Mouse (Mus musculus): ENCODE measurements at regions not wholly inside any gene's neighbourhood (a gene's known extent, or its start where the extent isn't known, plus 50 kb on each side); places are given as distances from the start of the nearest gene placed in this dataset.

GRCm38 (mm10) chr8:100796628-100797027, 1380.4 kb upstream of the Cdh8 start:
- no peak for DNase-seq

- DNase-seq, result no peak
Measured at GRCm38 (mm10) chr8:100793951-100794350, 1377.7 kb upstream of the Cdh8 start.

- no peak for DNase-seq
Measured at GRCm38 (mm10) chr8:100790592-100791141, 1374.4 kb upstream of the Cdh8 start.

DNA sequence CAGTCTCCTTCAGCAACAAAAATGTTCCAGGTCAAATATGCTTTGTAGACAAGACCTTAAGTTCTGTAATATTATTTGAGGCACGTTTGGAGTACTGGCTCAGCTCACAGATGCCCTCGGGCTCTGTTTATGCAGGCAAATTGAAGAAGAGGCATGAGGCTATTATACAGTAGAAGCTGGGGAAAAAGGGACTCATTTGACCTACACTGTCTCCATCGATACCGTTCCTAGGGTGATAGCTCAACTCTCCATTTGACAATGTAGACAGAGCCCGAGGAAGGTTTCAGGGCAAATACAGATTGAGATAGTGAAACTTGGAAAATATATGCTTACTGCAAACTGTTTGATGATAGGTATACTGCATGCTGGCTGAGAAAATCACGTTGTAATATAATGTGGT, 1371.9 kb upstream of the Cdh8 start:
- DNase-seq, result no peak

- DNase-seq, result peak; percentile 59
Measured at GRCm38 (mm10) chr8:100772742-100773370, 1356.6 kb upstream of the Cdh8 start.

GRCm38 (mm10) chr8:100769617-100770016, 1353.3 kb upstream of the Cdh8 start:
- DNase-seq, result no peak

GRCm38 (mm10) chr8:100733927-100734326, 1317.7 kb upstream of the Cdh8 start:
- no peak for DNase-seq

- DNase-seq, result no peak
Measured at GRCm38 (mm10) chr8:100702365-100702764, 1286.1 kb upstream of the Cdh8 start.

DNA sequence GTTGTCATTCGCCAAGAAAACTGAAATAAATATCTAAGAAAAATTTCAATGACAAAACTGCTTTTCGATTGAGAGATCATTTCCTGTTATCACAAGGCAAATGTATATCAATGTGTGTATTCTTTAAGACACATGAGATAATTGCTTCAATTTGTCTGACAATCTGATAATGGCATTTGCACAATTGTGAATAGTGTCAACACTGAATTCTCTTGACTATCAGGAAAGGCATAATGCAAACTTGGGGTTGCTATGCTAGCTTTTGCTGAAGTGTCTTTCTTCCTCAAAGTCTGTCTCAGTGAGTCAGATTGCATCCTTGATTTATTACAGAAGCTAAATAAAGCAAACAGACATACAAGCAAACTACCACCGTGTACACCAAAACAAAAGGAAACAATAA, 1278.8 kb upstream of the Cdh8 start:
- DNase-seq, result no peak

DNA sequence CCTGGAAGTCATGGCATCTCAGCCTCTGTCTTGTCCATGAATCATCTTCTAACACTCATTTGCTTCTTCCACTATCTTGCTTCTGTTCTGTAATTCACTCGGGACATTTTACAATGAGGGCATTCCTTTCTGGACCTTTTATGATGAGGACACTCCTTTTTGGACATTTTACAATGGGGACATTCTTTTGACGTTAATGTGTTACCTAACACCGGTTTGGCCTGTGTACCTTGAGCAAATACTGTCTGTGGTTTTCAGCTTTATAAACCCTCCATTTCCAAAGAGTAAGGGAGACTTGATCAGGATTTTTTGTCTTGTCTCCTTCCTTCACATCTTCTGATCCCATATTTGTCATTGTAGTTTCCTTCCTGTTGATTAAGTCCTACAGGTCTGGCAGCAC, 1262.3 kb upstream of the Cdh8 start:
- DNase-seq, result peak; percentile 2

All from kidney, adult 9 months (tissue).